13 mouse cellular contexts compared by ENCODE assay signal in genomic region chr8:106764529-106764928, GRCm38 (mm10).
"Had no signal": no experiment of that assay in that cellular context is flagged by ENCODE, and none has a peak within 500 bp of the region (broad histone marks: within the 10 kb centered on the region; RNA-seq: fewer than 3 reads in every experiment).

No protein-coding gene starts in this region.

- H3K36me3 ChIP-seq: limb, embryonic 13.5 days; midbrain, embryonic 13.5 days had no signal

- H3K9ac ChIP-seq: limb, embryonic 13.5 days; liver, embryonic 14.5 days; liver, postnatal 0 days; lung, embryonic 14.5 days; midbrain, embryonic 13.5 days had no signal

- H3K4me3 ChIP-seq: limb, embryonic 10.5 days; limb, embryonic 13.5 days; midbrain, embryonic 13.5 days had no signal

- DNase-seq: kidney, postnatal 14 days; kidney, postnatal 4 days; liver; liver, postnatal 0 days; lung, embryonic 14.5 days; thymus, adult 18-20 months; thymus, postnatal 36 days had no signal

- ATAC-seq: liver, postnatal 0 days; lung, postnatal 0 days; midbrain, embryonic 13.5 days had no signal

- H3K27me3 ChIP-seq: limb, embryonic 13.5 days had no signal

- H3K27ac ChIP-seq: limb, embryonic 10.5 days; limb, embryonic 13.5 days; liver, embryonic 14.5 days; macrophage; midbrain, embryonic 13.5 days had no signal

- H3K9me3 ChIP-seq: limb, embryonic 10.5 days; limb, embryonic 13.5 days; midbrain, embryonic 13.5 days had no signal

- H3K4me2 ChIP-seq: limb, embryonic 13.5 days; lung, embryonic 14.5 days; midbrain, embryonic 13.5 days had no signal
